Mouse (Mus musculus): ENCODE measurements at regions not wholly inside any gene's neighbourhood (a gene's known extent, or its start where the extent isn't known, plus 50 kb on each side); places are given as distances from the start of the nearest gene placed in this dataset.

DNA sequence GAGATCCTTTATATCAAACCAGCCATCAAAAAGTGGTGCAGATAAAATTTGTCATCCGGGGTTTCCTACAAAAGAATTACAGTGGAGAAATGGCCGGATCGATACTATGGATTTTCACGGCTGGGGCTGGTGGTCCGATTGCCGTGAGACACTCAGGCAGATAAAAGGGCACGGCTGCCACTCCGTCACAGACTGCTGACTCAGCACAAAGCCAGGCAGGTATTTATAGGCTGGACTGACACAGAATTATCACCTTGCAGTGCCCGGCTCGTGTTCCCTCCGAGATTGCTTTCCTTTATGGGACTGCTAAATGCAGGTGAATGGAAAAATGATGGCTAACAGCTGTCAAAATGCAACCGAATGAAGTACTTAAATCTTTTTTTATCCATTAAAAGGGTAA is 199.5 kb upstream of the Zfp64 start:
- DNase-seq = no peak
- 78% methylated on average over 12 of the region's 12 CpGs for WGBS
- no peak for TF ChIP-seq CTCF (IDR thresholded peaks at IDR 0.05; ENCODE audit: low read depth)

DNA sequence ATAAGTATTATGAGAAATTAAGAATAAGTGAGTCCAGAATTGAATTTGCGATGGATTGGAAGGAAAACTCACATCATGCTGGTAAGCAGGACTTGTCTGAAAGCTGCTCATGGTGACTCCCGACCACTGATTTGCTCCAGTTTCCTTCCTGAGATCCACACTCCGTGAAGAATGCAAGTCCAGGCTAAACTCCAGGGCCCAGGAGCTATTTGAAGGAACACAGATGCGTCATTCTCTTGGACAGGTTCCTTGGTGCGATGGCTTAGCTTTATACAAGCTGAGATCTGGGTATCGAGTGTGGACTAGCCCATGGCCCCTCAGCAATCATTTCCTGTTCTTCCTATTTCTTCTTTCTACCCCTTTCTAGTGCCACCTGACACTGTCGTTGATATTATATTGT is 192.3 kb upstream of the Zfp64 start:
- H3K4me2 ChIP-seq = no peak overlapping the region
- no peaks in the 10 kb centered on the region for H3K4me1 ChIP-seq (ENCODE audit: insufficient read depth)
- DNase-seq (no peak), ATAC-seq (ENCODE audit: insufficient read depth) (no peak)
- no peak overlapping the region for H3K27ac ChIP-seq (ENCODE audit: low read depth)
- H3K36me3 ChIP-seq (ENCODE audit: insufficient read depth) = no peaks in the 10 kb centered on the region
- H3K9me3 ChIP-seq (ENCODE audit: low read depth, low read length) = no peaks in the 10 kb centered on the region
- H3K27me3 ChIP-seq (ENCODE audit: insufficient read depth, low read length) = no peaks in the 10 kb centered on the region
- WGBS = 79% methylated on average over 7 of the region's 7 CpGs
- TF ChIP-seq CTCF (IDR thresholded peaks at IDR 0.05; ENCODE audit: low read depth) = no peak
- H3K9ac ChIP-seq = no peak overlapping the region
- no peak overlapping the region for H3K4me3 ChIP-seq (ENCODE audit: low read depth, low read length)

More for the DNA sequence above, 199.5 kb upstream of the Zfp64 start:
- H3K36me3 ChIP-seq (ENCODE audit: insufficient read depth) = no peaks in the 10 kb centered on the region
- ATAC-seq (ENCODE audit: insufficient read depth) = no peak
- 0 out of 2 replicates have a peak, but pooled peaks cover 3% of the 10 kb centered on the region for H3K4me1 ChIP-seq (ENCODE audit: insufficient read depth)
- no peak overlapping the region for H3K9ac ChIP-seq
- H3K4me3 ChIP-seq (ENCODE audit: low read depth, low read length) = no peak overlapping the region
- no peak overlapping the region for H3K4me2 ChIP-seq
- no peaks in the 10 kb centered on the region for H3K9me3 ChIP-seq (ENCODE audit: low read depth, low read length)
- H3K27me3 ChIP-seq (ENCODE audit: insufficient read depth, low read length) = no peaks in the 10 kb centered on the region
- H3K27ac ChIP-seq (ENCODE audit: low read depth) = no peak overlapping the region

DNA sequence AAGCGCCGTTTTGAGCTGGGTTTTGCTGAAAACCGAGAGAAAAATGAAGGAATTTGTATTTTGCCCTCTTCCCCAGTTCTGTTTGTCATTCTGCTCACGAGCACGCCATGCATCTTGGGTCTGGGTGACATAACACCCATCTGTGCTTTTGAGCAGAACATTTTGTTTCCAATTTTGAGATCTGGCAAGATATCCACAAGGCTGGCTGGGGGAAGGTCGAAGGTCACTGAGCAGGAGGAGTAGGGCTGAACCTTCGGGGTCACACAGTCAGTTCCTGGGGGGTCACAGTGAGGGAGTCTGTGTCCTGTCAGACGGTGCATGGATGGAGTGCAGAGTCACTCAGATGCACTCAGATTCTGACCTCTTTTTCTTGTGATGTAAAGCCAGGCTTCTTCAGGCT is 186.8 kb upstream of the Zfp64 start:
- DNase-seq = peak; percentile 49

DNA sequence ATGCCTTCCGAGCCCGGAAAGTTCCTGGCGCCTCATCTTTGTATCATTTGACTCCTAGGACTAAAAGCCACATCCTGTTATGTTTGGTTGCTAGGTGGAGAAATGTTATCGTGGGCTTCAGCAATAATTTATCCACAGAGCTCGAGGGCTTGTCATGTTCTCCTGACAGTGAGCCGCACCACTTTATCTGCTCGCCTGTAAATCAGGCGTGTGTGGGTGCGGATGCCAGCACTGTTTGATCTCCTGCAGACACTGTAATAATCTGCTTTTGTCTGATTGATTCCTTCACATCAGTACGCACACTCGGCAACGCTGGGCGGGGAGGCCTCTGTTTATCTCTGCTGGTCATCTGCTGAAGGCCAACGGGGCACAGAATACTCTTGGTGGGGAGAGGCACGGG is 178.5 kb upstream of the Zfp64 start:
- no peak overlapping the region for H3K27ac ChIP-seq (ENCODE audit: low read depth)
- no peak overlapping the region for H3K4me3 ChIP-seq (ENCODE audit: low read depth, low read length)
- no peaks in the 10 kb centered on the region for H3K36me3 ChIP-seq (ENCODE audit: insufficient read depth)
- H3K9me3 ChIP-seq (ENCODE audit: low read depth, low read length) = no peaks in the 10 kb centered on the region
- WGBS = 22% methylated on average over 15 of the region's 15 CpGs
- H3K4me2 ChIP-seq = peak overlapping the region; percentile 8; the same call in 1 of the 2 replicates
- no peak for ATAC-seq (ENCODE audit: insufficient read depth)
- no peak for TF ChIP-seq CTCF (IDR thresholded peaks at IDR 0.05; ENCODE audit: low read depth)
- DNase-seq = peak; percentile 20
- no peaks in the 10 kb centered on the region; the same call in 1 of the 2 replicates for H3K4me1 ChIP-seq (ENCODE audit: insufficient read depth)
- H3K27me3 ChIP-seq (ENCODE audit: insufficient read depth, low read length) = no peaks in the 10 kb centered on the region
- 0 out of 2 replicates have a peak overlapping the region, but pooled peaks have one; percentile 16 for H3K9ac ChIP-seq

More for the DNA sequence above, 186.8 kb upstream of the Zfp64 start:
- no peak overlapping the region for H3K4me2 ChIP-seq
- H3K4me3 ChIP-seq (ENCODE audit: low read depth, low read length) = no peak overlapping the region
- no peak for TF ChIP-seq CTCF (IDR thresholded peaks at IDR 0.05; ENCODE audit: low read depth)
- ATAC-seq (ENCODE audit: insufficient read depth) = peak; percentile 30; the same call in 1 of the 2 replicates
- H3K27ac ChIP-seq (ENCODE audit: low read depth) = no peak overlapping the region
- H3K9me3 ChIP-seq (ENCODE audit: low read depth, low read length) = no peaks in the 10 kb centered on the region
- 0 out of 2 replicates have a peak, but pooled peaks cover 3% of the 10 kb centered on the region for H3K4me1 ChIP-seq (ENCODE audit: insufficient read depth)
- H3K36me3 ChIP-seq (ENCODE audit: insufficient read depth) = no peaks in the 10 kb centered on the region
- H3K9ac ChIP-seq = no peak overlapping the region
- WGBS = 38% methylated on average over 8 of the region's 8 CpGs
- H3K27me3 ChIP-seq (ENCODE audit: insufficient read depth, low read length) = no peaks in the 10 kb centered on the region

DNA sequence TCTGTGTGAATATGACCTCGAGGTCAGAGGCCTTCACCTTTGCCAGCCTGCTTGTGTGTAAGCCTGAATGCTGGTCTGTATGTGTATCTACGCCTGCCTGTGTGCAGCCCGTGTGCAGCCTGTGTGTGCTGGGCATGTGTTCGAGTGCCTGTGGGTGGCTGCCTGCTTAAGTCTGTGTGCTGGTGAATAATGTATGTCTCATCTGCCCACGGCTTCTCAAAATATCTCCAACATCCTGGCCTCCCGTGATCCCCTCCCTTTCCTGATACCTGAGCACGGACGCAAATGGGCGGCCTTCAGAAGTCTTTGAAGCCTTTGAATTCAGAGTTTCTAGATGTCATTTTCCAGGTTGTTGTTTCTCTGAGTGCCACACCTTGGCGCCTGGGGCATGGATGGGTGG is 170.1 kb upstream of the Zfp64 start:
- no peak overlapping the region for H3K9ac ChIP-seq
- H3K9me3 ChIP-seq (ENCODE audit: low read depth, low read length) = no peaks in the 10 kb centered on the region
- ATAC-seq (ENCODE audit: insufficient read depth) = no peak
- H3K4me2 ChIP-seq = no peak overlapping the region
- WGBS = 86% methylated on average over 10 of the region's 10 CpGs
- no peak overlapping the region for H3K27ac ChIP-seq (ENCODE audit: low read depth)
- H3K4me3 ChIP-seq (ENCODE audit: low read depth, low read length) = no peak overlapping the region
- no peak for TF ChIP-seq CTCF (IDR thresholded peaks at IDR 0.05; ENCODE audit: low read depth)
- no peaks in the 10 kb centered on the region for H3K27me3 ChIP-seq (ENCODE audit: insufficient read depth, low read length)
- DNase-seq = no peak
- no peaks in the 10 kb centered on the region for H3K4me1 ChIP-seq (ENCODE audit: insufficient read depth)
- no peaks in the 10 kb centered on the region for H3K36me3 ChIP-seq (ENCODE audit: insufficient read depth)

DNA sequence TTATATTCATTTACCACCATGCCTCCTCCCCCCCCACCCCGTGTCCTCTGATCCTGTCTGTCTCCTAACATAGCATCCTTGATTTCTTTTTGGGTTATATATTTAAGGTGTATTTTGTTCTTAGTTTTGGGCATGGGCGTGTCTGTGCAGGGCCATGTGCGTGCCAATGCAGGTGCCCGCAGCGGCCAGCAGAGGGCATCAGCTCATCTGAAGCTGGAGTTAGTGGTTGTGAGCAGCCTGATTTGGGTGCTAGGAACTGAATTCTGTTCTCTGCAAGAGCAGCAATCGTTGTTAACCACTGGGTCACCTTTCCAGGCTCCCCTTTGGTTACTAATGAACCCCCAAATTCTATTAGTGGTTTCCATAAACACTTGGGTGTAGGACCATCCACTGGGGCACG is 167.5 kb upstream of the Zfp64 start:
- Histone ChIP-seq H3K9me3 (ENCODE audit: low read depth, low read length) (no peaks in the 10 kb centered on the region), H3K4me2 (no peak overlapping the region), H3K4me1 (ENCODE audit: insufficient read depth) (no peaks in the 10 kb centered on the region), H3K27me3 (ENCODE audit: insufficient read depth, low read length) (no peaks in the 10 kb centered on the region), H3K36me3 (ENCODE audit: insufficient read depth) (no peaks in the 10 kb centered on the region), H3K27ac (ENCODE audit: low read depth) (no peak overlapping the region), H3K9ac (no peak overlapping the region), H3K4me3 (ENCODE audit: low read depth, low read length) (no peak overlapping the region)
- DNase-seq = no peak
- 87% methylated on average over 7 of the region's 7 CpGs for WGBS
- TF ChIP-seq CTCF (IDR thresholded peaks at IDR 0.05; ENCODE audit: low read depth) = peak; percentile 25; the same call in 1 of the 2 replicates
- no peak for ATAC-seq (ENCODE audit: insufficient read depth)

DNA sequence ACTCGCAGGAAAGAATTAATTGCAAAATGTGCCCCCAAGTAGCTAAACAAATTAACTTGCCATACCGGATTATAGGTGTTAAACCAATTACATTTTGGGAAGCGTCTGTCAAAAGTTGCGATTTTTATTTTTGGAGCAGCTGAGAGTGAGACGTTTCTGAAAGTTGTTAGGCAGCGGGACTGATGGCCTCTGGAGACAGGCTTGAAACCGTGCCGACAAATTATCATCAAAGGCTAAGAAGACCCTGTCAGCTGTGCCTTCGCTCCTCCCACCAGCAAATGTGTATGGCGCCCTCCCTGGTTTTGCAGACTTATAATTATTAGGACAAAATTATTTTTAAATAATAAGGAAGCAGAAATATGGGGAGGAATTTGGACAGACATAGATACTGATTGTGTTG is 161.5 kb upstream of the Zfp64 start:
- H3K4me3 ChIP-seq (ENCODE audit: low read depth, low read length) = no peak overlapping the region
- no peak overlapping the region for H3K9ac ChIP-seq
- DNase-seq = peak; percentile 52
- H3K27ac ChIP-seq (ENCODE audit: low read depth) = no peak overlapping the region
- no peaks in the 10 kb centered on the region for H3K4me1 ChIP-seq (ENCODE audit: insufficient read depth)
- TF ChIP-seq CTCF (IDR thresholded peaks at IDR 0.05; ENCODE audit: low read depth) = no peak
- no peak overlapping the region for H3K4me2 ChIP-seq
- H3K9me3 ChIP-seq (ENCODE audit: low read depth, low read length) = no peaks in the 10 kb centered on the region
- no peaks in the 10 kb centered on the region for H3K36me3 ChIP-seq (ENCODE audit: insufficient read depth)
- ATAC-seq (ENCODE audit: insufficient read depth) = no peak
- H3K27me3 ChIP-seq (ENCODE audit: insufficient read depth, low read length) = no peaks in the 10 kb centered on the region
- WGBS = 43% methylated on average over 10 of the region's 10 CpGs

DNA sequence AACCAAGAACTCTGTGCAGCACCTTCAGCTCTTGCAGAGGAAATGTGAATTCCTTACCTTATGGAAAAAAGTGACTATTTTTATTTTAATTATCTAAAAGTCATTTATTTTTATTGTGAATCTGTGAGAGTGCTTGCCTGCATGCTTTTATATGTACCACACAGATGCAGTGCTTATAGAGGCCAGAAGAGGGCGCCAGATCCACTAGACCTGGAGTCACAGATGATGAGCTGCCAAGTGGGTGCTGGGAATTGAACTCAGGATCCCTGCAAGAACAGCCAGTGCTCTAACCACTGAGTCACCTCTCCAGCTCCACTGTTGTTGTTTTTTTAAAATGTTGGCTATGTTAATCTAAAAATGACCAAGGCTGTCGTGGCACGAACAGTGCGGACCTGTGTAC is 153.7 kb upstream of the Zfp64 start:
- H3K4me1 ChIP-seq (ENCODE audit: insufficient read depth) = no peaks in the 10 kb centered on the region
- no peaks in the 10 kb centered on the region for H3K9me3 ChIP-seq (ENCODE audit: low read depth, low read length)
- no peak overlapping the region for H3K27ac ChIP-seq (ENCODE audit: low read depth)
- no peak overlapping the region for H3K9ac ChIP-seq
- peak; percentile 49; the same call in 1 of the 2 replicates for TF ChIP-seq CTCF (IDR thresholded peaks at IDR 0.05; ENCODE audit: low read depth)
- no peak for ATAC-seq (ENCODE audit: insufficient read depth)
- peak; percentile 22 for DNase-seq
- no peak overlapping the region for H3K4me3 ChIP-seq (ENCODE audit: low read depth, low read length)
- H3K4me2 ChIP-seq = no peak overlapping the region
- H3K27me3 ChIP-seq (ENCODE audit: insufficient read depth, low read length) = no peaks in the 10 kb centered on the region
- H3K36me3 ChIP-seq (ENCODE audit: insufficient read depth) = no peaks in the 10 kb centered on the region
- 87% methylated on average over 4 of the region's 4 CpGs for WGBS

All from lung, embryonic 14.5 days (tissue).